Mouse (Mus musculus) urinary bladder, postnatal 0 days (tissue): Measurements from ENCODE around the gene Eif2d. TPM values are rescaled to one million over a fixed set of nuclear protein-coding genes. Genes with fewer than 3 reads are reported as not detected.

Experiments
- polyA plus RNA-seq: library from polyadenylated mRNA; unstranded; fragments of >200 nt; fragmentation: Nextera tagmentation; extraction: Ambion mirVana; gene quantifications from 2 replicates; pipeline ENCODE4 v1.2.1, GENCODE M21; 2015

The Eif2d gene
- polyA plus RNA-seq, result 39.5 and 41.0 TPM in 2 replicates

DNA sequence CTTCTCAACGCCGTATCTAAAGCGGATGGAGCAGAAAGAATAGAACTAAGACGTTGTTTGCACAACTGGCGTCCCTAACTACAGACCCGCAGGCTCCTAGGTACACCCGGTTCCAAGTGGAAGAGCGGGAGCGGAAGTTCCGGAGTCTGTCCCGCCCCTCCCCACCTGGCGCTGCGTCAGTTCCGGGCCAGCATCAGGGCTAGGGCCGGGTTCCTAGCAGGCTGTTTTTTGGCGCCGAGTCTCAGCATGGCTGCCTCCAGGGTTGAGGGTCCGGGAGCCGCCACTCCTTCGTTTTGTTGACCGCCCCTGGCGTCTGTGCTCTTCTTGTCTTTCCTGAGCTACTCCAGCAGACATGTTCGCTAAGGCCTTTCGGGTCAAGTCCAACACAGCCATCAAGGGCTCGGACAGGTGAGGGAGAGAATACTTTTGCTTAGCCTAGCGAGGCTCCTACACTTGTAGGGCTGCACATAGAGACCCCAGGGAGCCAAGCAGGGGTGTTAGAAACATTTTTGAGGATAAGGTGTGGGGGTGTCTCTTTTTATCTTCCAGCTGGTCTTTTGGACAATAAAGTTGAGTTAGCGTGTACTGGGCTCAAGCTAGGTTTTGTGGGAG, at the start of gene Eif2d:
Gene Eif2d, plus strand, starts transcription at position 164 of the 612 bp plus-strand sequence.

DNA sequence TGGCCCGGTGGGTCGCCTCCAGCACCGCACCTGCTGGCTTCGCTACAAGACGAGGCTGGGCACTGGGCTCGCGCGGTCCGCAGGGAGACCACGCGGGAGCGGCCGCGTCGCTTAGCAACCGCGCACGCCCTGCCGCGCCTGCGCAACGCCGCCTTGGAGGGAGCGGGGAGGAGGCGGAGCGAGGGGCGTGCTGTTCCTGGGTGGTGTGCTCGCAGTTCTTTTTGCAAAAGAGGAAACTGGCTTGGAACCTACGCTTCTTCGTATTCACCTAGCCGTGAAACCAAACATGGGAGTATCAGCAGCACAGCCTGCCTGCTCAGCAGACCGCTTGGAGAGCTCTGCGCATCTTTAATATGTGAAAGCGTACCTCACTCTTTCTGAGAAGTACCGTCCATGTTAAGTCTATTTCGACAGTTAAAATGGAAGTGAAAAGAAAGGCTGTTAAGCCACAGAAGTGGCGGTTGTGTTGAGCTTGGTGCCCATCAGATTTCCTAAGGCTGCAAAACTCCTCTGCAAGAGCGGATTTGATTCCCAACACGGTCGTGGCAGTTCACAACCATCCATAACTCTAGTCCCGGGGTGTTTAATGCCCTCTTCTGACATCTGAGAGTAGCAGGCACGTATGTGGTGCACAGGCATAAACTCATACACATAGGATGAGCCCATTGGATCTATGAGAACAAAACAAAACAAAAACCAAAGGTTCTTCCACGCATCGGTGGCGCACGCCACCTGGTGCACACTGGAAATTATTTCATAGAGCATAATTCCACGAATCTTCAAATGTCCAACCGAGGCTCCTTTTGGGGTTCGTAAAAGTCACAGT, 14.6 kb upstream of the Eif2d start, which contains the start of gene Dyrk3:
Gene Dyrk3, minus strand, starts transcription at position 150 of the 826 bp plus-strand sequence.

Other genes starting within 250 kb of the Eif2d start
- not detected in 2 replicates for gene Il20, start 241.7 kb upstream of the Eif2d start, polyA plus RNA-seq
- not detected in 2 replicates for gene Il19, start 213.1 kb upstream of the Eif2d start, polyA plus RNA-seq
- gene Il10, start 133.3 kb upstream of the Eif2d start, polyA plus RNA-seq, result 0.12 and 0.24 TPM in 2 replicates
- gene Mapkapk2, start 55.4 kb upstream of the Eif2d start, polyA plus RNA-seq, result 90.5 and 95.5 TPM in 2 replicates
- 1.0 and 1.7 TPM in 2 replicates for gene Dyrk3, start 14.8 kb upstream of the Eif2d start, polyA plus RNA-seq
- gene Rassf5, start 92.1 kb downstream of the Eif2d start, polyA plus RNA-seq, result 3.0 and 5.3 TPM in 2 replicates
- 5.5 and 7.4 TPM in 2 replicates for gene Ikbke, start 126.4 kb downstream of the Eif2d start, polyA plus RNA-seq